Mouse (Mus musculus) limb, embryonic 14.5 days (tissue): Measurements from ENCODE around the gene Scamp1. TPM values are rescaled to one million over a fixed set of nuclear protein-coding genes. Genes with fewer than 3 reads are reported as not detected.

ENCODE experiments used
- ATAC-seq: fragments of 200-750 bp; cut with Nextera tagmentation; 2 replicates; pipeline ENCODE4 v1.8.0; 2017; ENCODE audit warnings: low read depth, moderate number of reproducible peaks, moderate TSS enrichment; ENCODE audit not compliant: low FRiP score
- DNase-seq: peaks from one replicate; pipeline ENCODE4 v3.0.0-alpha.2; 2015; ENCODE audit warnings: low spot score
- H3K27ac ChIP-seq: fragments of 300-500 bp; sonication (generic); replicated peaks from 2 replicates; pipeline ENCODE4 v1.5.1; 2014; ENCODE audit warnings: low read depth, mild to moderate bottlenecking, low read length, moderate library complexity, mixed read lengths
- H3K27me3 ChIP-seq: fragments of 300-500 bp; sonication (generic); 2 replicates; pipeline ENCODE4 v1.6.1; 2014; ENCODE audit warnings: low read length, mixed read lengths; ENCODE audit not compliant: control insufficient read depth, insufficient read depth
- H3K36me3 ChIP-seq: fragments of 300-500 bp; sonication (generic); 2 replicates; pipeline ENCODE4 v1.6.1; 2014; ENCODE audit warnings: mild to moderate bottlenecking, low read length, moderate library complexity, mixed read lengths; ENCODE audit not compliant: control insufficient read depth, insufficient read depth
- H3K4me1 ChIP-seq: fragments of 300-500 bp; sonication (generic); 2 replicates; pipeline ENCODE4 v1.6.1; 2014; ENCODE audit warnings: antibody characterized with exemption, low read length, mixed read lengths; ENCODE audit not compliant: control insufficient read depth, insufficient read depth
- H3K4me2 ChIP-seq: fragments of 300-500 bp; sonication (generic); replicated peaks from 2 replicates; pipeline ENCODE4 v1.6.1; 2014; ENCODE audit warnings: low read depth, mild to moderate bottlenecking, low read length, moderate library complexity; ENCODE audit not compliant: severe bottlenecking
- H3K4me3 ChIP-seq: fragments of 300-500 bp; sonication (generic); replicated peaks from 2 replicates; pipeline ENCODE4 v1.5.1; 2014; ENCODE audit warnings: low read length
- H3K9ac ChIP-seq: fragments of 300-500 bp; sonication (generic); 2 replicates; pipeline ENCODE4 v1.6.1; 2014; ENCODE audit warnings: mild to moderate bottlenecking, low read depth, low read length, moderate library complexity; ENCODE audit not compliant: severe bottlenecking
- H3K9me3 ChIP-seq: fragments of 300-500 bp; sonication (generic); 2 replicates; pipeline ENCODE4 v1.6.1; 2016; ENCODE audit warnings: low read length; ENCODE audit not compliant: control insufficient read depth
- POLR2A ChIP-seq: fragments of 200-500 bp; IDR thresholded peaks from 2 replicates; pipeline ENCODE4 v1.8.0; 2012; ENCODE audit warnings: inconsistent platforms, mild to moderate bottlenecking, moderate library complexity, borderline replicate concordance; ENCODE audit not compliant: insufficient read depth, insufficient read length; ENCODE audit errors: extremely low read depth
- WGBS: fragments of 180-500 bp; shearing (Covaris S2); extraction: QIAGEN DNeasy Blood & Tissue Kit; methylation state at CpG from one replicate; pipeline ENCODE4 v1.1.7; 2014; 5-methylcytosine and 5-hydroxymethylcytosine counted together
- polyA plus RNA-seq, 2 experiments: library from polyadenylated mRNA; depleted of rRNA in 1 of 2; stranded (reverse) in 1 of 2; unstranded in 1 of 2; fragments of >200 nt; fragmentation: Nextera tagmentation in 1 of 2; extraction: Ambion mirVana in 1 of 2; gene quantifications; 2 replicates each; pipeline versions ENCODE4 v1.2.1 to v1.2.3; 2012 to 2014

Gene Scamp1
- polyA plus RNA-seq, 2 experiments, result 19.5 to 26.1 TPM

GRCm38 (mm10) chr13:94263943-94264342, 21.7 kb downstream of the Scamp1 start:
- 74% methylated on average over 5 of the region's 5 CpGs for WGBS
- 0 out of 2 replicates have a peak, but pooled peaks cover 13% of the 10 kb centered on the region for H3K4me1 ChIP-seq
- DNase-seq, result no peak
- H3K27ac ChIP-seq, result no peak overlapping the region
- H3K4me2 ChIP-seq, result no peak overlapping the region
- no peak for TF ChIP-seq POLR2A
- H3K9ac ChIP-seq, result no peak overlapping the region
- H3K9me3 ChIP-seq, result no peaks in the 10 kb centered on the region
- ATAC-seq, result no peak
- H3K36me3 ChIP-seq, result no peaks in the 10 kb centered on the region
- no peak overlapping the region for H3K4me3 ChIP-seq
- H3K27me3 ChIP-seq, result no peaks in the 10 kb centered on the region

DNA sequence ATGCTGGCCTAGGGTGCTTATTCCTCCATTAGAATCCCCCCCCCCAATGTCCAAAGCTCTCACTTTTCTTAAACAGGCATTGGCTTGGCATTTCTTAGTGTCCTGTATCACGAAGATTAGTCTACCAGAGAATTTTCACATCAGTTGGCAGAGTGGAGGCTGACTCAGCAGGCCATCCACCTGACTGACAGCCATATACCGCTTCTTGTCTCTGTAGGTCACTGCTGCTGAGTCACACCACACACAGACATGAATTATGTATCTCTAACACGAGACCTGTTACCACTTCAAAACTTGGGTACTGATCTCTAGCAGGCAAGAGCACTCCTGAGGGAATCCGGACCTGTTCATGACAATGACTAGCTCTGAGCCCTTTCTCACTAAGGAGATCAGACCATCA, 23.1 kb downstream of the Scamp1 start:
- no peaks in the 10 kb centered on the region for H3K36me3 ChIP-seq
- H3K9ac ChIP-seq, result no peak overlapping the region
- no peaks in the 10 kb centered on the region for H3K9me3 ChIP-seq
- no peak for TF ChIP-seq POLR2A
- H3K4me3 ChIP-seq, result no peak overlapping the region
- 82% methylated on average over 4 of the region's 4 CpGs for WGBS
- H3K27me3 ChIP-seq, result no peaks in the 10 kb centered on the region
- no peak overlapping the region for H3K4me2 ChIP-seq
- H3K27ac ChIP-seq, result no peak overlapping the region
- DNase-seq, result no peak
- no peak for ATAC-seq
- 0 out of 2 replicates have a peak, but pooled peaks cover 8% of the 10 kb centered on the region for H3K4me1 ChIP-seq

- 22% methylated on average over 6 of the region's 6 CpGs for WGBS
- H3K27ac ChIP-seq, result 0 out of 2 replicates have a peak overlapping the region, but pooled peaks have one; percentile 13
- TF ChIP-seq POLR2A, result no peak
- no peaks in the 10 kb centered on the region for H3K36me3 ChIP-seq
- H3K4me2 ChIP-seq, result no peak overlapping the region
- ATAC-seq (no peak), DNase-seq (no peak)
- H3K9me3 ChIP-seq, result no peaks in the 10 kb centered on the region
- H3K9ac ChIP-seq, result no peak overlapping the region
- H3K27me3 ChIP-seq, result no peaks in the 10 kb centered on the region
- peaks cover 8% of the 10 kb centered on the region; the same call in 1 of the 2 replicates for H3K4me1 ChIP-seq
- no peak overlapping the region for H3K4me3 ChIP-seq
Observed at GRCm38 (mm10) chr13:94261624-94262023, 24.0 kb downstream of the Scamp1 start.

- Histone ChIP-seq H3K4me3 (no peak overlapping the region), H3K9ac (no peak overlapping the region), H3K27me3 (no peaks in the 10 kb centered on the region), H3K9me3 (no peaks in the 10 kb centered on the region), H3K27ac (no peak overlapping the region), H3K4me1 (peaks cover 8% of the 10 kb centered on the region; the same call in 1 of the 2 replicates), H3K36me3 (no peaks in the 10 kb centered on the region), H3K4me2 (no peak overlapping the region)
- no peak for TF ChIP-seq POLR2A
- 76% methylated on average over 8 of the region's 8 CpGs for WGBS
- DNase-seq (no peak), ATAC-seq (no peak)
Observed at GRCm38 (mm10) chr13:94260961-94261360, 24.7 kb downstream of the Scamp1 start.

DNA sequence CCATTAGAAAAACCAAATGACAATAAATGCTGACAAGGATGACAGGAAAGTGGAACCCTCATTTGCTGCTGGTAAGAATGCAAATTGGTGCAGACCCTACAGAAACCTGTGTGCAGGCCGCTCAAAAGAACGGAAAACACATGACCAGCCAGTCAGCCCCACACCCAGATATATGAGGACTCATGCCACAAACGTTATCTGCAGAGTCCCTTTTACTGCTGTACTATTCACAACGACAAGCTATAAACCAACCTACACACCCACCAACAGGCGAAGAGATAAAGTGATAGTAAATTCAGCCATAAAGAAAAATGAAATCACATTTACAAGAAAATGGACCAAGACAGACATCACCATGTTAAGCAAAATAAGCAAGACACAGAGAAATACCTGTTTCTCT, 26.4 kb downstream of the Scamp1 start:
- Histone ChIP-seq H3K36me3 (no peaks in the 10 kb centered on the region), H3K9me3 (no peaks in the 10 kb centered on the region), H3K27ac (no peak overlapping the region), H3K27me3 (no peaks in the 10 kb centered on the region), H3K4me2 (no peak overlapping the region), H3K4me3 (no peak overlapping the region), H3K9ac (no peak overlapping the region), H3K4me1 (peaks cover 8% of the 10 kb centered on the region; the same call in 1 of the 2 replicates)
- DNase-seq, result no peak
- TF ChIP-seq POLR2A, result no peak
- 64% methylated on average over 5 of the region's 5 CpGs for WGBS
- no peak for ATAC-seq

GRCm38 (mm10) chr13:94258530-94258929, 27.1 kb downstream of the Scamp1 start:
- no peak overlapping the region for H3K4me3 ChIP-seq
- no peaks in the 10 kb centered on the region for H3K36me3 ChIP-seq
- no peak for ATAC-seq
- no peak overlapping the region for H3K4me2 ChIP-seq
- H3K9me3 ChIP-seq, result no peaks in the 10 kb centered on the region
- no peak overlapping the region for H3K9ac ChIP-seq
- DNase-seq, result no peak
- WGBS, result 76% methylated on average over 6 of the region's 6 CpGs
- TF ChIP-seq POLR2A, result no peak
- H3K27me3 ChIP-seq, result no peaks in the 10 kb centered on the region
- H3K4me1 ChIP-seq, result peaks cover 8% of the 10 kb centered on the region; the same call in 1 of the 2 replicates
- H3K27ac ChIP-seq, result no peak overlapping the region
